Mouse (Mus musculus): ENCODE results near the gene Paqr8.

DNA sequence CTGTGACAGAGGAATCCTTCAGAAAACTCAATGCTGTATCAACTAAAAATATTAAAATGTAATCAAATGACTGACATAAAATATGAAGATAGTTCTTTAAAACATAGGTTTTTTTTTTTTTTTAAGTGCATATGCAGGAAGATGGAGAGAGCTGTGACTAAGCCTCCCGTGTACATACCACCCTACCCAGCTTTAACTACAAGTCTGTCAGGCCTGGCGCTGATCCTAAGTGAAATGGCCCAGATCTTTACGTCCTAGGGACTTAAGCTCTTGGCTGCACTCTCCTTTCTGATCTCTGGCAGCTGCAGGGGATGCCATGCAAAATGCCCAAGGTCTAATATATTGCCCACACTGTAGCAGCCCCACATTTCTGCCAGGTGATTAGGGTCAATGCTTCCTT, 29.6 kb upstream of the Paqr8 start:
- TF ChIP-seq CTCF (conservative IDR thresholded peaks at IDR 0.05; ENCODE audit: insufficient read depth, insufficient read length, low read depth, low read length) (no peak), POLR2A (IDR thresholded peaks at IDR 0.05; ENCODE audit: low read depth, low read length) (no peak)

Data from kidney, adult 2 months (tissue).